Mouse (Mus musculus): ENCODE measurements around the gene Pygb. TPM values are rescaled to one million over a fixed set of nuclear protein-coding genes. Genes with fewer than 3 reads are reported as not detected.

Pygb gene
- total and polyA plus RNA-seq, 3 experiments, result 36.4 to 47.7 (median 43.2) TPM

GRCm38 (mm10) chr2:150765619-150766018, 20.9 kb upstream of the Pygb start:
- Histone ChIP-seq H3K27ac (ENCODE audit: insufficient read depth, low read depth) (no peak overlapping the region), H3K4me3 (replicated peaks in 1 of 3; ENCODE audit: low read depth in 2 of 3, low read length in 2 of 3, poor library complexity in 1 of 3) (no peak overlapping the region), H3K4me1 (ENCODE audit: control insufficient read depth in 1 of 2, insufficient read depth in 2 of 2) (peaks cover 0 to 6% of the 10 kb centered on the region in 2 experiments; a peak in 1 of 4 replicates), H3K36me3 (replicated peaks in 1 of 2; ENCODE audit: control insufficient read depth in 1 of 2, insufficient read depth in 1 of 2, low read length in 1 of 2) (peaks cover 71 to 97% of the 10 kb centered on the region in 2 experiments), H3K27me3 (replicated peaks) (no peaks in the 10 kb centered on the region), H3K9ac (ENCODE audit: insufficient read depth, low read depth) (no peak overlapping the region), H3K79me2 (replicated peaks; ENCODE audit: control insufficient read depth, extremely low read depth, insufficient read depth, poor library complexity, severe bottlenecking) (no peaks in the 10 kb centered on the region), H3K9me3 (replicated peaks; ENCODE audit: low read length) (peaks cover 2% of the 10 kb centered on the region), H3K4me2 (ENCODE audit: insufficient read depth, low read depth, poor library complexity, severe bottlenecking) (no peak overlapping the region)
- in situ Hi-C loops (cut with MboI; ENCODE audit: low pct_ligation_motif_present, low pct_unique_long_range_greater_than_20kb, low sequenced_read_pairs), result no loop called here
- dilution Hi-C loops (cut with MboI; ENCODE audit: extremely low pct_ligation_motif_present, extremely low pct_unique_long_range_greater_than_20kb, low sequenced_read_pairs), result no loop called here
- DNase-seq (ENCODE audit: extremely low read depth), result no peak
- TF ChIP-seq MYC (IDR thresholded peaks at IDR 0.05; ENCODE audit: low read depth, low read length) (no peak), ELF1 (IDR thresholded peaks at IDR 0.05; ENCODE audit: low read depth, low read length) (no peak), CTCF (conservative IDR thresholded peaks at IDR 0.05 in 1 of 2, IDR thresholded peaks at IDR 0.05 in 1 of 2; ENCODE audit: low read depth in 2 of 2, low read length in 2 of 2) (no peak), ZMIZ1 (IDR thresholded peaks at IDR 0.05; ENCODE audit: low read depth, low read length) (no peak), KAT2A (IDR thresholded peaks at IDR 0.05; ENCODE audit: insufficient replicate concordance, low read length) (no peak), MXI1 (IDR thresholded peaks at IDR 0.05; ENCODE audit: low read depth, low read length) (no peak), USF2 (conservative IDR thresholded peaks at IDR 0.05; ENCODE audit: low read depth, low read length) (no peak), CHD2 (IDR thresholded peaks at IDR 0.05; ENCODE audit: low read length) (no peak), ZKSCAN1 (IDR thresholded peaks at IDR 0.05; ENCODE audit: borderline replicate concordance, low read depth, low read length) (no peak), MAZ (IDR thresholded peaks at IDR 0.05; ENCODE audit: low read depth, low read length) (no peak), MEF2A (IDR thresholded peaks at IDR 0.05; ENCODE audit: borderline replicate concordance, low read depth, low read length) (no peak), RCOR1 (conservative IDR thresholded peaks at IDR 0.05; ENCODE audit: low read depth, low read length) (no peak)

GRCm38 (mm10) chr2:150766083-150766862, 20.3 kb upstream of the Pygb start:
- Histone ChIP-seq H3K36me3 (replicated peaks in 1 of 2; ENCODE audit: control insufficient read depth in 1 of 2, insufficient read depth in 1 of 2, low read length in 1 of 2) (peaks cover 73 to 97% of the 10 kb centered on the region in 2 experiments), H3K4me3 (replicated peaks in 1 of 3; ENCODE audit: low read depth in 2 of 3, low read length in 2 of 3, poor library complexity in 1 of 3) (no peak overlapping the region), H3K4me2 (ENCODE audit: insufficient read depth, low read depth, poor library complexity, severe bottlenecking) (no peak overlapping the region), H3K27ac (ENCODE audit: insufficient read depth, low read depth) (no peak overlapping the region), H3K4me1 (ENCODE audit: control insufficient read depth in 1 of 2, insufficient read depth in 2 of 2) (peaks cover 0 to 6% of the 10 kb centered on the region in 2 experiments; a peak in 1 of 4 replicates), H3K79me2 (replicated peaks; ENCODE audit: control insufficient read depth, extremely low read depth, insufficient read depth, poor library complexity, severe bottlenecking) (no peaks in the 10 kb centered on the region), H3K9me3 (replicated peaks; ENCODE audit: low read length) (no peaks in the 10 kb centered on the region), H3K27me3 (replicated peaks) (no peaks in the 10 kb centered on the region), H3K9ac (ENCODE audit: insufficient read depth, low read depth) (no peak overlapping the region)
- in situ Hi-C loops (cut with MboI; ENCODE audit: low pct_ligation_motif_present, low pct_unique_long_range_greater_than_20kb, low sequenced_read_pairs) (no loop called here), dilution Hi-C loops (cut with MboI; ENCODE audit: extremely low pct_ligation_motif_present, extremely low pct_unique_long_range_greater_than_20kb, low sequenced_read_pairs) (no loop called here)
- DNase-seq (ENCODE audit: extremely low read depth), result no peak
- TF ChIP-seq POLR2A (IDR thresholded peaks at IDR 0.05; ENCODE audit: low read depth, low read length), result no peak
- TF ChIP-seq SIN3A (IDR thresholded peaks at IDR 0.05; ENCODE audit: low read length), result no peak
- TF ChIP-seq BHLHE40 (IDR thresholded peaks at IDR 0.05; ENCODE audit: low read depth, low read length), result no peak
- no peak for TF ChIP-seq SMC3 (IDR thresholded peaks at IDR 0.05; ENCODE audit: low read depth, low read length)
- TF ChIP-seq RCOR1 (conservative IDR thresholded peaks at IDR 0.05; ENCODE audit: low read depth, low read length), result no peak
- no peak for TF ChIP-seq MYC (IDR thresholded peaks at IDR 0.05; ENCODE audit: low read depth, low read length)
- no peak for TF ChIP-seq IRF4 (IDR thresholded peaks at IDR 0.05; ENCODE audit: low read depth, low read length)
- TF ChIP-seq TCF12 (IDR thresholded peaks at IDR 0.05; ENCODE audit: low read depth, low read length), result no peak
- TF ChIP-seq ELF1 (IDR thresholded peaks at IDR 0.05; ENCODE audit: low read depth, low read length), result no peak
- no peak for TF ChIP-seq JUN (IDR thresholded peaks at IDR 0.05; ENCODE audit: insufficient read depth, low read depth, low read length)
- TF ChIP-seq EP300 (IDR thresholded peaks at IDR 0.05; ENCODE audit: low read length), result no peak
- TF ChIP-seq MAFK (IDR thresholded peaks at IDR 0.05; ENCODE audit: insufficient replicate concordance, low read length), result no peak
